Mouse (Mus musculus): Measurements from ENCODE around the gene Uggt2.

Gene Uggt2

DNA sequence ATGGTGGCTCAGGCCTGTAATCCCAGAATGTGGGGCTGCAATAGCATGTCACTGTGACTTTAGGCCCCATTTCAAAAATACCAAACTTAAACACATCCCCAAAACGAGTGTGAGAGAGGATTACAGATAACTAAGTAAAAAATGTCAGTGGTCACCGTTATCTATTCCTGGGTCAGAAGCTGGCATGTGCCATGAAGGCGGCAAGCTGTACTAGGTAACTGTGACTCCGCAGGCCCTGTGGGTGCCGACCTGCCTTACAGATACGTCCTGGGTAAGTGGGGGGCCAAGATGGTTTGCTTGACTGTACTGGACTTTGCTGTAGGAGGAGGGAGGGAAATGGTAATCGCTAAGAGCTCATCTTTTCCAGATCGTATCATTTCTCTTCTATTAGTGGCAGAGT, 118.3 kb downstream of the Uggt2 start:
- DNase-seq (ENCODE audit: low spot score) = no peak

GRCm38 (mm10) chr14:118980358-118980757, 118.9 kb downstream of the Uggt2 start:
- DNase-seq (ENCODE audit: low spot score) = no peak

- no peak for DNase-seq (ENCODE audit: low spot score)
Measured at GRCm38 (mm10) chr14:118979571-118980325, 119.5 kb downstream of the Uggt2 start.

- no peak for DNase-seq (ENCODE audit: low spot score)
Measured at GRCm38 (mm10) chr14:118977136-118977816, 122.0 kb downstream of the Uggt2 start.

DNA sequence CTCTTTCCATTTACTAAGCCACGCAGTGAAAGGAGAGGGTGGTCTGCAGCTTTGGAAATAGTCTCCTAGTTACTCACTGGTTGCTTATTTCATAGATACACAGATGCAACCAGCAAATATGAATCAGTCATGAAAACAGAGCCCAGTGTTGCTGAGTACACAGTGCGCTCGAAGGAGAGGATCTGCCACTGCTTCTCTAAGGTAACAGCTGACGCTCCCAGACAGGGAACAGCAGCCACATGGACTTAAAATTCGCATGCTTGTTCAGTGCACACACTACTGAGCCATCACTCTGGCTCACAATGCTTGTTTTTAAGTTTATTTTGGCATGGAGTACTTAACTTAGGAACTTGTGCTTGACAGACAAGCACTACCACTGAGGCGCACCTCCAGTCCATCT, 127.0 kb downstream of the Uggt2 start:
- DNase-seq (ENCODE audit: low spot score) = no peak

GRCm38 (mm10) chr14:118967646-118968045, 131.6 kb downstream of the Uggt2 start:
- no peak for DNase-seq (ENCODE audit: low spot score)

- DNase-seq (ENCODE audit: low spot score) = no peak
Measured at GRCm38 (mm10) chr14:118965356-118966000, 133.8 kb downstream of the Uggt2 start.

GRCm38 (mm10) chr14:118958010-118958409, 141.2 kb downstream of the Uggt2 start:
- no peak for DNase-seq (ENCODE audit: low spot score)

DNA sequence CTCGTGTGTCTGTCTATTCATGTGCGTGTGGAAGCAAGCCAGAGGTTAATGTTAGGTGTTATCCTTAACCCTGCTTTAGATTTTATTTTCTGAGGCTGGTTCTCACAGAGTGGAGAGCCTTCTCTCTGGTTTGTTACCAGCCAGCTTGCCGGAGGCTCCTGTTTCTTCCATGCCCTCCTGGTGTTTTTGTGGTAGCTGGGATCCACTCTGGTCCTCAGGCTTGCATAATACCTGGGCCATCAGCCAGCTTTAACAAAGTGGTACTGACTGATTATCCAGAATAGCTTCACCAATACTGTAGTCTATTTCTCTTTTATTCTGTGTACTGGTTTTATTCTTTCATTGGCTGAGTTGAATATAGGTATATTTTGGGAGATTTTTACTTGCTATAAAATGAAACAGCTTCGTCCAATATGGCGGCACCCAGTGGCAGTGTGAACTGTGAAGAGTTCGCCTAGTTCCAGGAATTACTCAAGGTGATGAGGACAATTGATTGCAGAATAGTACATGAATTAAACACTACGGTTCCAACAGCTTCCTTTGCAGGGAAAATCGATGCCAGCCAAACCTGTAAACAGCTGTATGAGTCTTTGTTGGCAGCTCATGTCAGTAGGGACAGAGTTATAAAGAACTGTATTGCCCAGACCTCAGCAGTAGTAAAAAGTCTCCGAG, 147.2 kb downstream of the Uggt2 start:
- no peak for DNase-seq (ENCODE audit: low spot score)

GRCm38 (mm10) chr14:118948841-118949240, 150.4 kb downstream of the Uggt2 start:
- DNase-seq (ENCODE audit: low spot score) = no peak

DNA sequence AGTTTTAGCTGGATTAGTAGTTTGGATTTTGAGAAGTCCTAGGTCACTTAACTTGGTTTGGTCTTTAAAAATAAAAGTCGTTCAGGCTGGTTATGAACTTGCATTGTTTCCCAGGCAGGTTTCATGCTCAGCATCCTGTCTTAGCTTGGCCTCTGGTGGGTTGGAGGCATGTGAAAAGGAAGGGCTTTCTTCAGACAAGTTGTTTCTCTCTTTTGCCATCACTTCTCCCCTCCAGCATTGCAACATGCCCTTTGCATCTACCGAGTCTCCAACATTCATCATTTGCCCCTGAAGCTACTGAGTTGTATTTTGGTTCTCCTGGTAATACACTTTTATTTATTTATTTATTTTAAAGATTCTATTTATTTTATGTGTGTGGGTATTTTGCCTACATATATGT, 154.5 kb downstream of the Uggt2 start:
- no peak for DNase-seq (ENCODE audit: low spot score)

- no peak for DNase-seq (ENCODE audit: low spot score)
Measured at GRCm38 (mm10) chr14:118942076-118942475, 157.2 kb downstream of the Uggt2 start.

GRCm38 (mm10) chr14:118940796-118941495, 158.3 kb downstream of the Uggt2 start:
- DNase-seq (ENCODE audit: low spot score) = no peak

- DNase-seq (ENCODE audit: low spot score) = no peak
Measured at GRCm38 (mm10) chr14:118938551-118938950, 160.7 kb downstream of the Uggt2 start.

DNA sequence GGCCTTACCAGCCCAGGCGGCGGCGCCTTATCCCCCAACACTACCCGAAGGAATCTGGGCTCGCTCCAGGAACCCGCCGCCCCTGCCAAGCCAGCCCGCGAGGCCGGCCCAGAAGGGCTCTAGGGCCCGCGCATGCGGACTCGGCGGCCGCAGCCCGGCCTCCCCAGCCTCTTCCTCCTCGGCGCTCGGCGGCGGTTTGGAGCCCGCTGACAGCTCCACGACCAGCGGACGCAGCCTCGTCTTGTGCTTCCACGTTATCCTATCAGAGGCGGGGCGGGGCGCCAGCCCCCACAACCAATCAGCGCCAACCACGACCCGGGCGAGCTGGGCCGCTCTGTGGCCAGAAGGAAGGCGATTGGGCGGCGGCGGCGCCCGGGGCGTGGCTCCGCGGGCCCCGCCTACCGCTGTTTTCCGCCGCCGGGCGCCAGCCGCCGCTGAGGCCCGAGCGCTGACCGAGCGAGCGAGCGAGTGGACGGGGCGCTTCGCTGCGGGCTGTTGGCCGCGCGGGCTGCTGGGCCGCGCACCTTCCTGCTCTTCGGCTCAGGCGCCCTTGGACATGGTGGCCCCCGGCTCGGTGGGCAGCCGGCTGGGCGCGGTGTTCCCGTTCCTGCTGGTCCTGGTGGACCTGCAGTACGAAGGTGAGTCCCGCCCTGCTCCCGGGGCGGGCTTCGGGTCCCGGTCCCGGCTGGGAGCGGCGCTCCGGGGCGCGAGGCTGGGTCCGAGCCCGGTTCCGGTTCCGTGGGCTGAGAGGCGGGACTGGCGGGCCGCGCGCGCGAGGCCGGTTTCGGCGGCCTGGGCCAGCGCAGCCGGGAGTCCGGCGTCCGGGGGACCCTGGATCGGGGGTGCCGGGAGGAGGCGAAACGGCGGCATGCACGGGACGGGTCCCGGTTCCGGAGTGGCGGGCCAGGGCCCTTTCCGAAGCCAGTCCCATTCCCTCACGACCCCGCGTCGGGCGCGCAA, 161.4 kb downstream of the Uggt2 start, which contains the start of gene Dnajc3:
TSS of gene Dnajc3 (plus strand) at position 444 of the 960 bp plus-strand sequence.
- DNase-seq (ENCODE audit: low spot score) = peak; percentile 96

DNA sequence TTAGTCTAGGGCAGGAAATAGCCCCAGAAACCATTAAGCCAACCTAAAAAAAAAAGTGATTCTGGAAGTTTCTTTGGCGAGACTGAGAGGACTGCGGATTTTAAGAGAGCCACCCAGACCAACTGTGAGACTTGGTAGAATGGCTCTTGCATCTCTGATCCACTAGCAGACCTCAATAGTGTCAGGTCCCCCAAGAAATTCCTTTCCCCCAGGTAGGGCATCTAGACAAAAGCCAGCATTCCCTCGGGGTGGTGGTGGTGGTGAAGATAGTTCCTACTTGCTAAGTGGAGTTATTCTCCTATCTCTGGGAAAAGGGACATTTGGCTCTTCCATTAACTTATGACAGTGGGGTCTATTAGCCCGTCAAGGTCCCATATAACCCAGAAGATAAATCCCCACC, 162.3 kb downstream of the Uggt2 start:
- DNase-seq (ENCODE audit: low spot score) = no peak

GRCm38 (mm10) chr14:118936236-118936635, 163.0 kb downstream of the Uggt2 start:
- no peak for DNase-seq (ENCODE audit: low spot score)
